Mouse (Mus musculus): ENCODE measurements around the gene Csta1.
A peak's percentile ranks its signal among the peaks of the same experiment; 100 is the strongest.
"Not testable (repeated sequence)": the region's sequence is repeated elsewhere in the genome, so short reads cannot be mapped to it uniquely, and the experiment has no call there.

Gene Csta1

GRCm38 (mm10) chr16:36131141-36131540, at the start of gene Csta1:
Gene Csta1 (minus strand): TSS chr16:36131241.
- DNase-seq: no peak

DNA sequence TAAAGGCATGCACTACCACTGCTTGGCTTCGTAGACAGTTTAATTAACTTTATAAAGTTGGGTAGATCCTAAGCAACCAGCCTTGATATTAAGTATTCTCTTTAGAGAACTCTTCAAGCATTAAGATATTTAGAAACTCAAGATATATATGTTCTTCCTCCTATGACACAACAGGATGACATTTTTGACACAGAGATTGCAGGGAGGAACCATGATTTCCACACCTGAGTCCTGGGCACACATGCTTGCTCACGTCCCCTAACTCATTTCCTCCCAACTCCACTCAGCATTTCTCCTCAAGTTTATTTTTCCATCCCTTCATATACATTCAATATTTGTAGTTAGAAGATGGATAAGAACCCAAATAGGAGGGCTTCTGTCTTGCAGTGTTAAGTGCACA, 48.9 kb upstream of the Csta1 start:
- no peak for DNase-seq

GRCm38 (mm10) chr16:36176108-36176507, 45.1 kb upstream of the Csta1 start:
- no peak for DNase-seq

GRCm38 (mm10) chr16:36167841-36168240, 36.8 kb upstream of the Csta1 start:
- DNase-seq: not testable (repeated sequence)

DNA sequence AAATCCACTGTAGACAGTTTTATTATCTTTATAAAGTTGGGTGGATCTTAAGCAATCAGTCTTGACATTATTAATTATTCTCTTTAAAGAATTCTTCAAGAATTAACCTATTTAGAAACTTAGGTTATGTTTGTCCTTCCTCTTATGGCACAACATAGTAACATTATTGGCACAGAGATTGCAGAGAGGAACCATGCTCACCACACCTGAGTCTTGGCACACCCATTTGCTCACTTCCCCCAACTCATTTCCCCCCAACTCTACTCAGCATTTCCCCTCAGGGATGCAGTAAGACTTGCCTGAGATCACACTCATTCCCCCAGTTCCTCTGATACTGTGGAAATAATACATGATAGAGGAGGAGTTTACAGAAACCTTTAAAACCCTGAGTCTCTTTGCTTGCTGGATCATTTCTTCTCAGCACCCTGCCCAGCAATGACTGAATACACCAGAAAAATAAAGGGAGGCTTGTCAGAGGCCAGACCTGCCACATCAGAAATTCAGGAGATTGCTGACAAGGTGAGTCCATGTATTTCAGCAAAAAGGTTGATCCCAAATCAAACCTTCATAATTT, 25.4 kb upstream of the Csta1 start, which contains the start of gene Stfa2l1:
Stfa2l1 (plus strand) TSS at position 410 of the 574 bp plus-strand sequence.
- DNase-seq: no peak

DNA sequence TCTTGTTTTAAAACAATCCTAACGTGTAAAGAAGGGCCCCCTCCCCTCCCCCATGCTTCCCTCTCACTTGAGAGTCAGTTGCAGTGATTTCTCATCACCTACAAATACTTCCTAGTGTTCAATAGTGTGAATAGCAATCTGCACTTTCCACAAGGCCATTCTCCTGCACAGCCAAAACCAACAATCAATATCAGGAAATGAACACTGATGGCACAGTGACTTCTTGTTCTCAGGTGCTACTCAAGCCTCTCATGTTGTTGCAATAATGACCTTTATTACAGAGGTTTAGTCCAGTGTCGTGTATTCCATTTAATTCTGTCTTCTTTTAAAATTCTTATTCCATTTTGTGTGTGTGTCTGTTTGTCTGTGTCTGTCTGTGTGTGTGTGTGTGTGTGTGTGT, 7.2 kb upstream of the Csta1 start:
- DNase-seq: no peak

- no peak for DNase-seq
Measured at GRCm38 (mm10) chr16:36128092-36128491, 2.9 kb downstream of the Csta1 start.

DNA sequence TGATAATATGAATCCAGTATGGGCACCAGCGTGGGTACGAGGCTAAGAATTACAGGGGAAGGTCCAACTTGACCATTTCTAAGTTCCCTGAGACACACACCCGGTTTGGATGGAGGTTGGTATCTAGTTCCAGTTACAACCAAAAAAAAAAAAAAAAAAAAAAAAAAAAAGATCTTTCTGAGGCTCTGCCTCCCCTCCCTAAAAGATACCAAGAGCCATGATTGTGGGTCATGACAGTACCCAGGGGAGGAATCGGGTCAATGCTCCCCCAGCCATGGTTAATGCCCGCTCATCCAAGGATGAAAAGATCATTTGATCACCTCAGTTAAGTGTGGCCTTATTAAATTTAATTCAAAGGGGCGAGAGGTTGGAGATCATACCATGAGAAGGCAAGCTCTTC, 15.3 kb downstream of the Csta1 start:
- not testable (repeated sequence) for DNase-seq

DNA sequence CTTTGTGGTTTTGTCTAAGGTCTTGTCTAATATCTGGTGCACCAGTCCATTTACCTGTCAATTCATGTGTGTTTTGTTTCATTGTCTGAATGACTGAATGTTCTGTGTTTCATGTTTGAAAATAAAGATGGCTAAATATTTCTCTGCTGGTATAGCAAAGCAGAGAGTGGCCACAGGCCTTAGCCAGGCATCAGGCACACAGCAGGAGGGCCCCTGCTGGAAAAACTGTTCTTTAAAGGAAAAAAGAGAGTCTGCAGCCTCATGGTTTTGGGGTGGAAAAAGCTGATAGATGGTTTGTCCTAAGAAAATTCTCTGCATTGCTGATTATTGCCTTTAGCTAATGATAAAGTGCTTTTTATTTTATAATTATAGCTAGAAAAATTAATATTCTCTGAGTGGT, 19.6 kb downstream of the Csta1 start:
- DNase-seq: not testable (repeated sequence)

- DNase-seq: no peak
Measured at GRCm38 (mm10) chr16:36102211-36102610, 28.8 kb downstream of the Csta1 start.

- DNase-seq: no peak
Measured at GRCm38 (mm10) chr16:36101526-36101925, 29.5 kb downstream of the Csta1 start.

DNA sequence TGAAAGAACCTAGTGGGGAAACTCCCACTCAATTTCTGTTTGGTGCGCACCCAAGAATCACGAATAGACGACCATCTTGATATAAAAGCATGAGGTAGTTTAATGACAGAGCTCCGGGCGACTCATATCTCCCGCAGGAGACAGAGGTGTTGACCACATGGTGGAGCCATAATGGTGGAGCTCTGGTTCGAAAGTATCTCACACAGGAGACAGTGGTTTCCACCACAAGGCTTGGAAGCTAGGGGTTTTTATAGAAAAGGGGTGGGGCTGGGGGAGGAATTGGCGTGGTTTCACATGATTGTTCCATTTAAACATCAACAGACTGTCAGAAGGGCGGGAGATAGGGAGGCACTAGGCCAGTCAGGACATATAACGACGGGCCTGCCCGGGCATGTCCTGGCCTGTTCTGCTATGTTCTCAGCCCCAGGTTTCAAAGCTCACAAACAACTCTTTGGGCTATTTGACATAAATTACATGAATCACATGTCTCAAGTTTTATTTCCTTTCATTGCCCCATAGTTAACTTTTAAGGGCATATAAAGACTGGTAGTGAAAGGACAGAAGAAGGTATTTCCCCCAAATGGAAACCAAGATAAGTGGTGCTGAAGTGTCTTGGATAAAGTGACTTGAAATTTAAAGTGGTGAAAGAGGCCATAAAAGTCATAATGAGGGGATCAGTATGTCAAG, 33.1 kb downstream of the Csta1 start:
- DNase-seq: not testable (repeated sequence)

GRCm38 (mm10) chr16:36094079-36094478, 37.0 kb downstream of the Csta1 start:
- DNase-seq: no peak

DNA sequence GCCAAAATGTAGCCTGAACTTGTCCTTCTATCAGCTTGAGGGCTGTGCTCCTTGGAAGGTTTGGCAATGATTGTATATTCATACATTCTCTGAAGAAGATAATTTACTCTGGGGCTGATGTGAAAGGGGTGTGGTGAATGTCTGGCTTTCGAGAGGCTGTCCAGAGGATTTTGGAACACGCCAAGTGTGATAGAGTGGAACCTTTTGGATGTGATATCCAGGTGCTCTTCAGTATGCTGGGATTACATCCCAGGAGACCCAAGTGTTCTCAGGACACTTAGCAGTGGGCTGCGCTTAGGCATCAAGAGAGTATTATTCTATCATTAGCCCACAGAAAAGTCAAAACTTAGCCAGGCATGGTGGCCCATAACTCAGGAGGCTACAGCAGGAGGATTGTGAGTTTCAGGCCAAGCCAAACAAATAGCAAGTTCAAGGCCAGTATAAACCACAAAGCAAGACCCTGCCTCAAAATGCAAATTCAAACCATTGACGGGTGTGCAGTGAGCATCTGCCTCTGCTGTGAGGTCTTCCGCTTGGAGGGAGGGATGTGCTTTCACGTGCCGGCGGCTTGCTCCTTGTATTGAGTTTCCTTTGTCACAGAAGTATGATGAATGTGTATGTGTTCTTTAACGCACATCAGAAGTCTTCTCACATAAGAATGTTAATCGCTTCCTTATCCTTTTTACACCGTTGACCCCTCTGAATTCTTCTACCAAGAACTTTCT, 40.1 kb downstream of the Csta1 start:
- no peak for DNase-seq

DNA sequence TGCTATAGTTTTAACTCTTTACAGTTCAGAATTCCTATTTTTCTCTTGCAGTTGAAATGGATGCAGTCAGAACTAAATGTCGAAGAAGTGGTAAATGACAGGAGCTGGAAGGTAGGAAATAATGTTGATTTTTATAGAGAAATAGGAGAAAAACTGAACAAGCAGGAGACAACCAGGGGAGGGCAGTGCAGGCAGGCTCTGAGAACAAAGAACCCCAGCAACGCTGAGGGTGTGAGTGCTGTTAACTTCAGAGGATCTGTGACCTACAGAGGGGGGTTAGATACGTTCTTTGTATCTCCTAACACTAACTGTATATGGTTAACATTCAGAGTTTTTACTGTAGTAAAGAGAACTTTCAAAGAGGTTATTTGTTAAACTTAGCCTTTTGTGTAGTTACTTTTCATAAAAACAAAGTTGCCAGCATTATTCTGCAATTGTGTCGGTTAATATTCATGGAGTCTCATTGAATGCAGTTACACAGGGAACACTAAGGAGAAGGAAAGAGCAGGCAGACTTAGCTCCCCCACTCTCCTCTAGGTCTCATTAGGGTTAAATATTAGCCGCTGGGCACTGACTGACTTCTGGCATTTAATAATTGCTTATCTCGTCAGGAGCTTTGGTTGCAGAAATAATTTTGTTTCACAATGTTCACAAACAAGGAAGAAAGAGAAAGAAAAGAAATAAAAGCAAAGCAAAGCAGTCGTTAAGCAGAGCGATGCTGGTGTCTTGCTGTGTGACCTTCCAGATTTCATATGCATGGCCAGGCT, 41.0 kb downstream of the Csta1 start:
- DNase-seq: no peak

GRCm38 (mm10) chr16:36089065-36089464, 42.0 kb downstream of the Csta1 start:
- no peak for DNase-seq

GRCm38 (mm10) chr16:36087846-36088245, 43.2 kb downstream of the Csta1 start:
- no peak for DNase-seq

- DNase-seq: no peak
Measured at GRCm38 (mm10) chr16:36079916-36080315, 51.1 kb downstream of the Csta1 start.

GRCm38 (mm10) chr16:36074772-36075171, 56.3 kb downstream of the Csta1 start:
- DNase-seq: no peak

DNA sequence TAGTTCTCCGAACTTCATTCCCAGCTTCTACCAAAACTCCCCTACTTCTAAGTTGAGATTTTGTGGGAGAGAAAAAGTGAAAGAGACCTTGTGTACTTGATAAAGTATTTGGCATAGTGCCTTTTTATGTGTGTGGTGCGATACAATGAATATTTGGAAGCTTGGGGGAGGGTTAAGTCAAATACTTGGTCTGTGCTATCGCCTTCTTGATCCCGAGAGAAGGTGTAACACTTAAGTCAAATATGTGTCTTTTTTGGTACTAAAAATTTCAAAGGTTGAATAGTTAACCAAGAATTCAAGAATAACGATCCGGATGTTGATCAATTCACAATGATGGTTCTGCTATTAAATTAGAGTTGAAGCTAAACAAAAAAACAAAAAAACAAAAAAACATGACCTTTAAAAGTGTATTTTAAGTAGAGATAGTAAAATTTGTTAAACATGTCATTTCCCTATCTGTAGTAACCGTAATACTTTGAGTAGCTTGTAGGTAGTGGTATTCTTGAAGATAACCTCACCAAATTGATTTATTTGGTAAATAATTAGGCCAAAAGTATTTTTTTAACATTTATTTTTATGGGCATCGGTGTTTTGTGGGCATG, 58.5 kb downstream of the Csta1 start:
- no peak for DNase-seq

DNA sequence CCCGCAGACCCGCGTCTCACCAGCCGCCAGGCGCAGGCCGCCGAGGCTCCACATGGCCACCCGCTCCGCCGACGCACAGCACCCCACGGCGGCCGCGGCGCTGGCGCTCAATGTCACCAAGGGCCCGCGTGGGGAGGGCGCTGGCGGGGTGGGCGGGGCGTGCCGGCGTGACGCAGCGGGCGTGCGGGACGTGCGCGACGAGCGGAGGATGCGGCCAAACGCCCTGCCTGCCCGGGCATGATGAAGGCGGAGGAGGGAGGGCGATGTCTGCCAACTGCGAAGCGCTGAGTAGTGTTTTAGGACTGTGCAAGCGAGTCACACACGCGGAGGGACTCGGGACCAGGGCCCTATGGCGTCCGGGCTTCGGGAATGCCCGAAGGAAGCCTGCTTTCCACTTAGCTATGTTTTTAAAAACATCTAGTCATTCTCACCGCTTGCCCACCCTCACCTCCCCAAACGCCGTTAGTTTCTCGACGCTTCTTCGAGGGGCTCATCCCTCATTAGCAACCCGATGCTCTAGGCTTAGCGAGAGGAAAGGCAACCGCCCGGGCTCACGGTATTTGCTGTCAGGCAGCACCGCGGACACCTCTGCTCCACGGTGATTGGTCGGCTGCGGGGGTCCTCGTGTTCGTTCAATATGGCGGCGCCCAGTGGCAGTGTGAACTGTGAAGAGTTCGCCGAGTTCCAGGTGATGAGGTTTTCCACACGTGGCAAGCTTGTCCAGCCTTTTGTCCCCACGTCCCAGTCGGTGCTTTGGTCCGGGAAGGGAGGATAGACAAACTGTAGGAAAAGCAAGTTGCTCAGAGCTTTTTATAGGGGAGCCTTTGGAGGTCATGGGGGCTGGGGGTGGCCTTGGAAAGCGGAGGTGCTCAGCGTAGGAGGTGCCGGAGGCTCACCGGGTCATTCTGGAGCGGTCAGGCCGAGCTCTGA, 59.3 kb downstream of the Csta1 start, which contains the start of the genes Fam162a and Ccdc58:
Fam162a (minus strand) TSS at position 145 of the 930 bp plus-strand sequence.
Ccdc58 (plus strand) TSS at position 236 of the 930 bp plus-strand sequence.
- DNase-seq: peak; percentile 93

DNA sequence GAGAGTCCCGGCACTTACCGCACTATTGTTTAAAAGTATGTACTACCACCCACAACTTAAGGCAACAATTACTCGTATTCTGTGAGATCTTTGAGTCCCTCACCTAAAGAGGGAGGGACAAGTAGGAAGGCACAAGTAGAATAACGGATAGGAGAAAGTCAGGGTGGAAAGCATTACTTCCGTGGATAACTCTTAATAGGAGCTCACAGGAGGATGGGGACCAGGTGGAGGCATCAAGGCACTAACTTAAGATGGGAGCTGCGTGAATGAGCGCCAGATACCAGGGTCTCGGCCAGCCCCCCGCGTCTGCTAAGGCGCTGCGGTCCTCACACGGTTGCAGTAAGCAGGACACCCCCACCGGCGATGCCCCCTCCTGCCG, 60.0 kb downstream of the Csta1 start:
- DNase-seq: no peak
